Mouse (Mus musculus) heart, adult 2 months (tissue): Measurements from ENCODE around the gene Cacna1c. TPM values are rescaled to one million over a fixed set of nuclear protein-coding genes. Genes with fewer than 3 reads are reported as not detected.

Experiments
- DNase-seq, 2 experiments: peaks; one replicate each; pipeline ENCODE4 v3.0.0; 2021
- H3K27ac ChIP-seq: fragments of 200-600 bp; 2 replicates; pipeline ENCODE4 v1.8.1; 2022
- H3K27me3 ChIP-seq: fragments of 200-500 bp; 2 replicates; pipeline ENCODE4 v1.6.1; 2012; ENCODE audit warnings: mild to moderate bottlenecking, low read length, inconsistent platforms, mixed read lengths; ENCODE audit not compliant: control insufficient read depth, insufficient read depth
- H3K36me3 ChIP-seq: fragments of 200-500 bp; 2 replicates; pipeline ENCODE4 v1.6.1; 2012; ENCODE audit warnings: low read length, inconsistent platforms; ENCODE audit not compliant: control insufficient read depth, insufficient read depth
- H3K4me1 ChIP-seq: fragments of 200-500 bp; 2 replicates; pipeline ENCODE4 v1.6.1; 2011; ENCODE audit warnings: low read length; ENCODE audit not compliant: control insufficient read depth, insufficient read depth
- H3K4me3 ChIP-seq: fragments of 200-600 bp; 2 replicates; pipeline ENCODE4 v1.8.1; 2022
- H3K79me2 ChIP-seq: fragments of 200-500 bp; replicated peaks from 2 replicates; pipeline ENCODE4 v1.6.1; 2012; ENCODE audit warnings: mild to moderate bottlenecking, inconsistent platforms, low read length, moderate library complexity, mixed read lengths; ENCODE audit not compliant: control insufficient read depth, insufficient read depth
- H3K9ac ChIP-seq: fragments of 200-500 bp; 2 replicates; pipeline ENCODE4 v1.6.1; 2012; ENCODE audit warnings: low read depth, mild to moderate bottlenecking, control low read depth, inconsistent platforms, low read length, mixed read lengths
- CTCF ChIP-seq: fragments of 200-600 bp; IDR thresholded peaks from 2 replicates; pipeline ENCODE4 v1.8.1; 2022; ENCODE audit warnings: antibody characterized with exemption, mild to moderate bottlenecking, moderate library complexity
- EP300 ChIP-seq: fragments of 200-500 bp; IDR thresholded peaks from 2 replicates; pipeline ENCODE4 v1.6.1; 2011; ENCODE audit warnings: low read depth, low read length, control low read depth; ENCODE audit not compliant: insufficient read depth
- POLR2A ChIP-seq: fragments of 200-500 bp; IDR thresholded peaks from 2 replicates; pipeline ENCODE4 v1.6.1; 2011; ENCODE audit warnings: mild to moderate bottlenecking, low read depth, low read length, control low read depth; ENCODE audit not compliant: insufficient read depth
- WGBS: fragments of 180-500 bp; shearing (Covaris S2); methylation state at CpG from one replicate; pipeline ENCODE4 v1.1.7; 2018; 5-methylcytosine and 5-hydroxymethylcytosine counted together
- intact Hi-C: fragments of 180-260 bp; cut with DNase I; formaldehyde crosslinking; loops from one replicate; pipeline ENCODE4 v1.15.1; 2025
- polyA plus RNA-seq: library from polyadenylated mRNA; depleted of rRNA; stranded (reverse); fragments of >200 nt; gene quantifications from 2 replicates; pipeline ENCODE4 v1.2.3, GENCODE M21; 2012
- total RNA-seq, 2 experiments: library from RNA; stranded (reverse); gene quantifications; 2 replicates each; pipeline ENCODE4 v1.2.3; 2021

The Cacna1c gene
- total and polyA plus RNA-seq, 3 experiments: 56.8 to 228 (median 194) TPM

GRCm38 (mm10) chr6:118605974-118606373, 590.2 kb downstream of the Cacna1c start:
- H3K4me1 ChIP-seq: peaks cover 1% of the 10 kb centered on the region; the same call in 1 of the 2 replicates
- H3K36me3 ChIP-seq: no peaks in the 10 kb centered on the region
- H3K9ac ChIP-seq: no peak overlapping the region
- DNase-seq: no peak
- intact Hi-C loops: no loop called here
- TF ChIP-seq CTCF: peak; percentile 42
- no peak for TF ChIP-seq EP300
- no peaks in the 10 kb centered on the region for H3K79me2 ChIP-seq
- no peaks in the 10 kb centered on the region for H3K27me3 ChIP-seq
- no peak overlapping the region for H3K4me3 ChIP-seq
- H3K27ac ChIP-seq: no peak overlapping the region
- 69% methylated on average over 7 of the region's 7 CpGs for WGBS

- intact Hi-C loops: no loop called here
- Histone ChIP-seq H3K4me1 (no peaks in the 10 kb centered on the region), H3K27me3 (no peaks in the 10 kb centered on the region), H3K9ac (no peak overlapping the region), H3K79me2 (no peaks in the 10 kb centered on the region), H3K4me3 (no peak overlapping the region), H3K27ac (no peak overlapping the region), H3K36me3 (no peaks in the 10 kb centered on the region)
- WGBS: 84% methylated on average over 7 of the region's 7 CpGs
- no peak for DNase-seq
- TF ChIP-seq POLR2A (no peak), EP300 (no peak), CTCF (no peak)
These were observed 592.4 kb downstream of the Cacna1c start for GRCm38 (mm10) chr6:118603825-118604224.

DNA sequence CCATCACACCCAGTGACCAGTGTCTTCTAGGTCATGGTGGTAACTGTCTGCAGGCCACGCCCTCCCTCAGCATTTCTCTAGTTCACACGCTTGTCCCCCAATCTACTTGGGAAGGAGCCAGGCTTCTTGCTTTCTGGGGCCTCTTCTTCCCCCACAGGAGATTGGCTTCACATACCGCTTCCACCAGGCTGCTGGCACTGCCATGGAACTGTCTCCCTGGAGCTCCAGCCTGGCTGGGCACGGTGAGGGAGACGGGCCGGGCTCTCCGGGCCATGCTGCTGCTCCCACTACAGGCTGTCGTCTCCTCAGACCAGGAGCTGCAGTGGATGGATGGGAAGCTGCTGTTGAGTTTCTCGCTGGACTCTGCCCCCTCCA, 600.5 kb downstream of the Cacna1c start:
- Histone ChIP-seq H3K79me2 (no peaks in the 10 kb centered on the region), H3K9ac (no peak overlapping the region), H3K36me3 (no peaks in the 10 kb centered on the region), H3K4me3 (no peak overlapping the region), H3K4me1 (no peaks in the 10 kb centered on the region), H3K27ac (no peak overlapping the region), H3K27me3 (peaks cover 2% of the 10 kb centered on the region; the same call in 1 of the 2 replicates)
- WGBS: 58% methylated on average over 9 of the region's 9 CpGs
- no peak for DNase-seq
- intact Hi-C loops: no loop called here
- TF ChIP-seq EP300: no peak

GRCm38 (mm10) chr6:118594833-118595680, 601.2 kb downstream of the Cacna1c start:
- H3K79me2 ChIP-seq: no peaks in the 10 kb centered on the region
- H3K4me1 ChIP-seq: no peaks in the 10 kb centered on the region
- no peaks in the 10 kb centered on the region for H3K36me3 ChIP-seq
- intact Hi-C loops: no loop called here
- no peak for TF ChIP-seq CTCF
- TF ChIP-seq POLR2A: no peak
- TF ChIP-seq EP300: no peak
- H3K27me3 ChIP-seq: peaks cover 2% of the 10 kb centered on the region; the same call in 1 of the 2 replicates
- no peak overlapping the region for H3K4me3 ChIP-seq
- H3K27ac ChIP-seq: no peak overlapping the region
- no peak for DNase-seq
- 67% methylated on average over 10 of the region's 10 CpGs for WGBS
- no peak overlapping the region for H3K9ac ChIP-seq

- 51% methylated on average over 10 of the region's 10 CpGs for WGBS
- TF ChIP-seq POLR2A (no peak), EP300 (no peak), CTCF (no peak)
- no peaks in the 10 kb centered on the region for H3K4me1 ChIP-seq
- H3K27ac ChIP-seq: no peak overlapping the region
- intact Hi-C loops: no loop called here
- H3K27me3 ChIP-seq: peaks cover 2% of the 10 kb centered on the region; the same call in 1 of the 2 replicates
- H3K9ac ChIP-seq: no peak overlapping the region
- H3K4me3 ChIP-seq: no peak overlapping the region; the same call in 1 of the 2 replicates
- no peaks in the 10 kb centered on the region for H3K79me2 ChIP-seq
- DNase-seq: no peak
- no peaks in the 10 kb centered on the region for H3K36me3 ChIP-seq
These were observed 602.1 kb downstream of the Cacna1c start for GRCm38 (mm10) chr6:118594070-118594469.

DNA sequence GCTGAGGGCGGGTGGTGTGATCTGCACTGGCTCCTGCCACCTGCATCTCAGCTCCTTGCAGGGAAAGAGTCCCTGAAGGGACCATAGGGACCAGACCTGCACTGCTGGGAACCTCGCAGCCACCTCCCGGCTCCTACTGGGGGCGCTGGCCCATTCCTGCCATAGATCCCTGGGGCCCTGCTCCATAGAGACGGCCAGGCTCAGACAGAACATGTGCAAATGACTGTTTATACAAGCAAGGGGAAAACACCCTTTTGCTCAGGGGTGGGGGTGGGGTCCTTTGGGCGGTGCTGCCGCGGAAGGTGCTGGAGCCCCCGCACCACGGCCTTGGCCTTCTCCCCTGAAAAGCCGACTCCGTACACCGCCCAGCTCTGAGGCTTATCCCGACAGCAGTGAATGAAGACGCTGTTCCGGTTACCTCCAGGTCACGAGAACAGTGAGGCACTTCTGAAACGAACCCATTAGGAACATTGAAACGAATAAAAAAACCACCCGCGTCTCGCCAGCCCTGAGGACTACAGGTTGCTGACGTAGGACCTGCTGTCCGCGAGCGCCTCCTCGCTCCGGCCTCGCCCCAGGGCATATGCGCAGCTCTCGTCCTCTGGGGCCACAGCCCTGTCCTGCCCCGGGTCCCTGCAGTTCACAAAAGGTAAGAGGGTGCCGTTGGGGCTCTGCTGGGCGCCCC, 602.7 kb downstream of the Cacna1c start:
- TF ChIP-seq POLR2A (no peak), CTCF (no peak), EP300 (no peak)
- intact Hi-C loops: no loop called here
- H3K36me3 ChIP-seq: no peaks in the 10 kb centered on the region
- no peaks in the 10 kb centered on the region for H3K79me2 ChIP-seq
- no peak overlapping the region for H3K9ac ChIP-seq
- peaks cover 2% of the 10 kb centered on the region; the same call in 1 of the 2 replicates for H3K27me3 ChIP-seq
- peak overlapping the region; percentile 9; the same call in 1 of the 2 replicates for H3K4me3 ChIP-seq
- WGBS: 28% methylated on average over 34 of the region's 34 CpGs
- no peak for DNase-seq
- H3K4me1 ChIP-seq: no peaks in the 10 kb centered on the region
- no peak overlapping the region for H3K27ac ChIP-seq
